ENCODE assay signal across 27 mouse cellular contexts in the genomic region with DNA sequence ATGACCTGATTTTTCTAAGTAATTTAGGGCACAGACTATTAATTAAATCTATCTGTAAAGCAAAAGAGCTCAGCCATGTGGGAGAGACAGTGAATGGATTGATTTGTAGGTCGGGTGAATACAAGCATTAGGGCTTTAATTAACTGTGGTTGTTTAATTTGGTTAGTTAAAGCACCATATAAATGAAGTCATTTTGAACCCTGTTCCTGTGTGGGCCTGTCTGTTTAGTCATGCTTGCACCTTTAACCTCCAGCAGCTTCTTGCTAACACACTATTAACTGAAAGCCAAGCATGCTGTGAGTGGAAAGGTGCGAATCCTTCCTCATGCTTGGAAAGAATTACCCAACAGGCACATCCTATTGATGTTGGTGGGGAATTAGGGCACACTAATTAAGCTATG.
DNase-seq lines count a peak whose midpoint lies in the region; ATAC-seq lines count a peak whose summit lies in the region.
"Had no signal": no experiment of that assay in that cellular context is flagged by ENCODE, and none has a peak within 500 bp of the region (broad histone marks: within the 10 kb centered on the region; RNA-seq: fewer than 3 reads in every experiment).

No protein-coding gene starts in this region.

- H3K4me2 ChIP-seq in forebrain, embryonic 14.5 days (ENCODE audit: low read length) = no peak overlapping the region
- H3K4me2 ChIP-seq in forebrain, embryonic 15.5 days (replicated peaks) = no peak overlapping the region
- no peak overlapping the region for H3K4me2 ChIP-seq in hindbrain, embryonic 12.5 days (replicated peaks)
- no peak overlapping the region for H3K4me2 ChIP-seq in neural tube, embryonic 13.5 days
- H3K4me2 ChIP-seq: embryonic facial prominence, embryonic 13.5 days; heart, embryonic 15.5 days; intestine, embryonic 15.5 days; limb, embryonic 12.5 days; liver, embryonic 11.5 days; midbrain, embryonic 13.5 days had no signal

- H3K4me1 ChIP-seq in forebrain, embryonic 14.5 days (ENCODE audit: control insufficient read depth, insufficient read depth, low read length) = no peaks in the 10 kb centered on the region
- no peaks in the 10 kb centered on the region for H3K4me1 ChIP-seq in forebrain, embryonic 15.5 days
- no peaks in the 10 kb centered on the region for H3K4me1 ChIP-seq in hindbrain, embryonic 12.5 days
- no peaks in the 10 kb centered on the region for H3K4me1 ChIP-seq in neural tube, embryonic 13.5 days (replicated peaks)
- H3K4me1 ChIP-seq: embryonic facial prominence, embryonic 13.5 days; heart, embryonic 15.5 days; intestine, embryonic 15.5 days; limb, embryonic 12.5 days; midbrain, embryonic 13.5 days had no signal

- peak; percentile 53 for DNase-seq in forebrain, embryonic 14.5 days (ENCODE audit: low spot score)
- DNase-seq in Muller cell, postnatal 12 days (ENCODE audit: inconsistent ontology term) = peak; percentile 71
- no peak for DNase-seq in right cerebral cortex, postnatal 25 days
- DNase-seq in layer of hippocampus, adult 9-11 months = no peak
- DNase-seq: adrenal gland, adult 2 months; B cell, adult 2 months; cerebellum, adult 18-20 months; cerebellum, postnatal 14 days; heart, postnatal 4 days; kidney, adult 8-10 months; kidney, postnatal 14 days; lung, adult 18-20 months; lung, postnatal 10 days; thymus, adult 18-20 months; thymus, postnatal 36 days had no signal

- no peak overlapping the region for H3K4me3 ChIP-seq in forebrain, embryonic 14.5 days (ENCODE audit: low read depth, low read length)
- H3K4me3 ChIP-seq in forebrain, embryonic 15.5 days = no peak overlapping the region
- no peak overlapping the region for H3K4me3 ChIP-seq in hindbrain, embryonic 12.5 days
- no peak overlapping the region for H3K4me3 ChIP-seq in neural tube, embryonic 13.5 days
- H3K4me3 ChIP-seq: embryonic facial prominence, embryonic 13.5 days; heart, embryonic 15.5 days; intestine, embryonic 15.5 days; limb, embryonic 12.5 days; midbrain, embryonic 13.5 days; myocyte had no signal

- no peak overlapping the region for H3K27ac ChIP-seq in forebrain, embryonic 14.5 days (ENCODE audit: low read depth, low read length)
- H3K27ac ChIP-seq in forebrain, embryonic 15.5 days (replicated peaks) = no peak overlapping the region
- no peak overlapping the region for H3K27ac ChIP-seq in hindbrain, embryonic 12.5 days
- no peak overlapping the region for H3K27ac ChIP-seq in neural tube, embryonic 13.5 days (replicated peaks)
- H3K27ac ChIP-seq: embryonic facial prominence, embryonic 13.5 days; heart, embryonic 15.5 days; intestine, embryonic 15.5 days; limb, embryonic 12.5 days; midbrain, embryonic 13.5 days had no signal

- no peaks in the 10 kb centered on the region for H3K9me3 ChIP-seq in forebrain, embryonic 14.5 days (replicated peaks; ENCODE audit: control insufficient read depth, low read length)
- H3K9me3 ChIP-seq in forebrain, embryonic 15.5 days = no peaks in the 10 kb centered on the region
- no peaks in the 10 kb centered on the region for H3K9me3 ChIP-seq in hindbrain, embryonic 12.5 days (replicated peaks)
- no peaks in the 10 kb centered on the region for H3K9me3 ChIP-seq in neural tube, embryonic 13.5 days
- H3K9me3 ChIP-seq: embryonic facial prominence, embryonic 13.5 days; G1E; heart, embryonic 15.5 days; intestine, embryonic 15.5 days; limb, embryonic 12.5 days; midbrain, embryonic 13.5 days had no signal

- H3K36me3 ChIP-seq in forebrain, embryonic 14.5 days (ENCODE audit: control insufficient read depth, insufficient read depth, low read length) = no peaks in the 10 kb centered on the region
- H3K36me3 ChIP-seq in forebrain, embryonic 15.5 days = no peaks in the 10 kb centered on the region
- H3K36me3 ChIP-seq in hindbrain, embryonic 12.5 days = no peaks in the 10 kb centered on the region
- no peaks in the 10 kb centered on the region for H3K36me3 ChIP-seq in neural tube, embryonic 13.5 days
- H3K36me3 ChIP-seq: embryonic facial prominence, embryonic 13.5 days; G1E; heart, embryonic 15.5 days; intestine, embryonic 15.5 days; limb, embryonic 12.5 days; midbrain, embryonic 13.5 days had no signal

- H3K27me3 ChIP-seq in forebrain, embryonic 14.5 days (replicated peaks; ENCODE audit: control insufficient read depth, insufficient read depth, low read length) = no peaks in the 10 kb centered on the region
- H3K27me3 ChIP-seq in forebrain, embryonic 15.5 days = no peaks in the 10 kb centered on the region
- no peaks in the 10 kb centered on the region for H3K27me3 ChIP-seq in hindbrain, embryonic 12.5 days
- no peaks in the 10 kb centered on the region for H3K27me3 ChIP-seq in neural tube, embryonic 13.5 days
- H3K27me3 ChIP-seq: CH12.LX; embryonic facial prominence, embryonic 13.5 days; heart, embryonic 15.5 days; intestine, embryonic 15.5 days; limb, embryonic 12.5 days; midbrain, embryonic 13.5 days had no signal

- 3% methylated on average over 2 of the region's 2 CpGs for WGBS in forebrain, embryonic 14.5 days
- WGBS in forebrain, embryonic 15.5 days = 7% methylated on average over 2 of the region's 2 CpGs
- WGBS in hindbrain, embryonic 12.5 days = 64% methylated on average over 2 of the region's 2 CpGs
- WGBS in neural tube, embryonic 13.5 days = 37% methylated on average over 2 of the region's 2 CpGs

- no peak overlapping the region for H3K9ac ChIP-seq in forebrain, embryonic 14.5 days (ENCODE audit: low read length)
- H3K9ac ChIP-seq in forebrain, embryonic 15.5 days (replicated peaks) = no peak overlapping the region
- no peak overlapping the region for H3K9ac ChIP-seq in hindbrain, embryonic 12.5 days
- H3K9ac ChIP-seq in neural tube, embryonic 13.5 days = no peak overlapping the region
- H3K9ac ChIP-seq: embryonic facial prominence, embryonic 13.5 days; heart, embryonic 15.5 days; intestine, embryonic 15.5 days; limb, embryonic 12.5 days; midbrain, embryonic 13.5 days had no signal

- ATAC-seq in forebrain, embryonic 14.5 days = peak; percentile 63; the same call in 1 of the 2 replicates
- no peak for ATAC-seq in forebrain, embryonic 15.5 days (replicated peaks)
- 0 out of 2 replicates have a peak, but pooled peaks have one; percentile 38 for ATAC-seq in hindbrain, embryonic 12.5 days (ENCODE audit: low FRiP score)
- peak; percentile 56; the same call in 1 of the 2 replicates for ATAC-seq in neural tube, embryonic 13.5 days (ENCODE audit: low read depth)
- ATAC-seq: intestine, embryonic 15.5 days; midbrain, embryonic 13.5 days had no signal

Comparison
In these comparisons a context has a peak if more than half of its experiments do, and no peak if none do; other contexts are left out.
1. DNase-seq: peak in forebrain, embryonic 14.5 days (single experiment) and Muller cell, postnatal 12 days (single experiment); none in right cerebral cortex, postnatal 25 days (single experiment) and layer of hippocampus, adult 9-11 months (single experiment).